Mouse (Mus musculus) liver, embryonic 14.5 days (tissue): Measurements from ENCODE around the gene Cic. TPM values are rescaled to one million over a fixed set of nuclear protein-coding genes. Genes with fewer than 3 reads are reported as not detected.
"Not testable (repeated sequence)": the region's sequence is repeated elsewhere in the genome, so short reads cannot be mapped to it uniquely, and the experiment has no call there.

Experiments used
- ATAC-seq: fragments of 200-750 bp; cut with Nextera tagmentation; 2 replicates; pipeline ENCODE4 v1.8.0; 2017; ENCODE audit warnings: moderate number of reproducible peaks, mild to moderate bottlenecking, moderate library complexity; ENCODE audit not compliant: insufficient read depth
- DNase-seq, 3 experiments: peaks; one replicate each; pipeline ENCODE4 v3.0.0-alpha.2; 2012 to 2013; ENCODE audit warnings: low read depth in 3 of 3, low spot score in 3 of 3
- H3K27ac ChIP-seq: fragments of 300-500 bp; sonication (generic); 2 replicates; pipeline ENCODE4 v1.5.1; 2014; ENCODE audit warnings: moderate library complexity, mild to moderate bottlenecking, control low read depth, inconsistent platforms
- H3K27me3 ChIP-seq: fragments of 300-500 bp; sonication (generic); 2 replicates; pipeline ENCODE4 v1.6.1; 2014; ENCODE audit warnings: mild to moderate bottlenecking, low read length, moderate library complexity; ENCODE audit not compliant: control insufficient read depth, insufficient read depth
- H3K36me3 ChIP-seq: fragments of 300-500 bp; sonication (generic); replicated peaks from 2 replicates; pipeline ENCODE4 v1.6.1; 2014; ENCODE audit warnings: low read depth; ENCODE audit not compliant: control insufficient read depth, insufficient read depth
- H3K4me1 ChIP-seq, 2 experiments: fragments of 200-500 bp in 1 of 2; fragments of 300-500 bp in 1 of 2; sonication (generic) in 1 of 2; replicated peaks; 2 replicates each; pipeline ENCODE4 v1.6.1; 2012 to 2014; ENCODE audit warnings: antibody characterized with exemption in 1 of 2, inconsistent platforms in 1 of 2, low read length in 1 of 2; ENCODE audit not compliant: control insufficient read depth in 2 of 2, insufficient read depth in 2 of 2
- H3K4me2 ChIP-seq: fragments of 300-500 bp; sonication (generic); 2 replicates; pipeline ENCODE4 v1.6.1; 2014; ENCODE audit warnings: low read depth, mild to moderate bottlenecking, control low read depth, moderate library complexity
- H3K4me3 ChIP-seq, 2 experiments: fragments of 200-500 bp in 1 of 2; fragments of 300-500 bp in 1 of 2; sonication (generic) in 1 of 2; 2 replicates each; pipeline ENCODE4 v1.5.1; 2012 to 2014; ENCODE audit warnings: low read depth in 2 of 2, low read length in 2 of 2, mild to moderate bottlenecking in 2 of 2, control low read depth in 1 of 2, inconsistent platforms in 1 of 2, moderate library complexity in 1 of 2; ENCODE audit not compliant: insufficient read depth in 1 of 2
- H3K9ac ChIP-seq: fragments of 300-500 bp; sonication (generic); replicated peaks from 2 replicates; pipeline ENCODE4 v1.6.1; 2014; ENCODE audit warnings: mild to moderate bottlenecking, control low read depth, moderate library complexity
- H3K9me3 ChIP-seq: fragments of 300-500 bp; sonication (generic); 2 replicates; pipeline ENCODE4 v1.6.1; 2016; ENCODE audit warnings: low read length, mixed read lengths; ENCODE audit not compliant: control insufficient read depth
- CTCF ChIP-seq: IDR thresholded peaks from 2 replicates; pipeline ENCODE4 v1.5.1; 2016; ENCODE audit warnings: antibody characterized with exemption, low read depth, control low read depth
- EP300 ChIP-seq: IDR thresholded peaks from 2 replicates; pipeline ENCODE4 v1.6.1; 2016; ENCODE audit warnings: antibody characterized with exemption, low read depth
- WGBS: fragments of 180-500 bp; shearing (Covaris S2); extraction: QIAGEN DNeasy Blood & Tissue Kit; methylation state at CpG from one replicate; pipeline ENCODE4 v1.1.7; 2014; ENCODE audit not compliant: insufficient replicate concordance; 5-methylcytosine and 5-hydroxymethylcytosine counted together
- polyA plus RNA-seq, 2 experiments: library from polyadenylated mRNA; depleted of rRNA in 1 of 2; stranded (reverse) in 1 of 2; unstranded in 1 of 2; fragments of >200 nt; fragmentation: Nextera tagmentation in 1 of 2; extraction: Ambion mirVana in 1 of 2; gene quantifications; 2 replicates each; pipeline versions ENCODE4 v1.2.1 to v1.2.3; 2012 to 2014

The Cic gene
- polyA plus RNA-seq, 2 experiments, result 9.7 to 14.8 TPM

GRCm38 (mm10) chr7:25251822-25252221 is 15.7 kb upstream of the Cic start:
- H3K4me3 ChIP-seq, result no peak overlapping the region
- H3K27me3 ChIP-seq, result no peaks in the 10 kb centered on the region

GRCm38 (mm10) chr7:25261896-25262295 is 5.6 kb upstream of the Cic start:
- DNase-seq (no peak), ATAC-seq (no peak)
- H3K27me3 ChIP-seq, result no peaks in the 10 kb centered on the region
- H3K4me1 ChIP-seq, result peaks cover 5 to 13% of the 10 kb centered on the region in 2 experiments
- H3K4me3 ChIP-seq, result no peak overlapping the region
- H3K36me3 ChIP-seq, result no peaks in the 10 kb centered on the region
- TF ChIP-seq EP300 (no peak), CTCF (no peak)
- 70% methylated on average over 1 of the region's 1 CpGs for WGBS
- H3K9me3 ChIP-seq, result no peaks in the 10 kb centered on the region
- no peak overlapping the region for H3K4me2 ChIP-seq
- H3K27ac ChIP-seq, result no peak overlapping the region
- H3K9ac ChIP-seq, result no peak overlapping the region

More at GRCm38 (mm10) chr7:25251822-25252221, 15.7 kb upstream of the Cic start:
- Histone ChIP-seq H3K27ac (no peak overlapping the region), H3K9ac (no peak overlapping the region), H3K4me1 (peaks cover 14 to 20% of the 10 kb centered on the region in 2 experiments), H3K36me3 (no peaks in the 10 kb centered on the region), H3K4me2 (no peak overlapping the region; the same call in 1 of the 2 replicates), H3K9me3 (no peaks in the 10 kb centered on the region)
- TF ChIP-seq EP300 (no peak), CTCF (no peak)
- 33% methylated on average over 8 of the region's 8 CpGs for WGBS
- no peak for ATAC-seq
- no peak for DNase-seq

GRCm38 (mm10) chr7:25263968-25264870 is 3.3 kb upstream of the Cic start:
- 45% methylated on average over 17 of the region's 17 CpGs for WGBS
- ATAC-seq, result no peak

GRCm38 (mm10) chr7:25265743-25266142 is 1.8 kb upstream of the Cic start:
- H3K27me3 ChIP-seq, H3K4me2 ChIP-seq, ATAC-seq, H3K9ac ChIP-seq, H3K4me3 ChIP-seq, DNase-seq, H3K27ac ChIP-seq, H3K36me3 ChIP-seq, H3K9me3 ChIP-seq: not testable (repeated sequence)
- 42% methylated on average over 5 of the region's 5 CpGs for WGBS
- peaks cover 18 to 31% of the 10 kb centered on the region in 2 experiments for H3K4me1 ChIP-seq

More at GRCm38 (mm10) chr7:25263968-25264870, 3.3 kb upstream of the Cic start:
- DNase-seq, result no peak
- H3K4me3 ChIP-seq, result no peak overlapping the region
- no peaks in the 10 kb centered on the region for H3K27me3 ChIP-seq
- H3K4me2 ChIP-seq, result no peak overlapping the region
- H3K36me3 ChIP-seq, result no peaks in the 10 kb centered on the region
- H3K27ac ChIP-seq, result no peak overlapping the region
- no peaks in the 10 kb centered on the region for H3K9me3 ChIP-seq
- peaks cover 12 to 20% of the 10 kb centered on the region in 2 experiments for H3K4me1 ChIP-seq
- TF ChIP-seq EP300 (no peak), CTCF (no peak)
- no peak overlapping the region for H3K9ac ChIP-seq

GRCm38 (mm10) chr7:25266180-25266962 is 1.1 kb upstream of the Cic start:
- H3K27ac ChIP-seq, result peak overlapping the region; percentile 43
- H3K9ac ChIP-seq, result peak overlapping the region; percentile 72
- no peaks in the 10 kb centered on the region for H3K27me3 ChIP-seq
- H3K4me1 ChIP-seq, result peaks cover 18 to 31% of the 10 kb centered on the region in 2 experiments
- no peak for DNase-seq
- peak overlapping the region in 1 of 2 experiments; percentile 68; a peak in 2 of 4 replicates for H3K4me3 ChIP-seq
- 69% methylated on average over 8 of the region's 8 CpGs for WGBS
- no peak for ATAC-seq
- TF ChIP-seq EP300 (no peak), CTCF (no peak)
- H3K9me3 ChIP-seq, result no peaks in the 10 kb centered on the region
- no peaks in the 10 kb centered on the region; the same call in 1 of the 2 replicates for H3K36me3 ChIP-seq
- H3K4me2 ChIP-seq, result peak overlapping the region; percentile 81
